Mouse (Mus musculus) testis, postnatal 10 days (tissue): ENCODE results near the gene Gm36028.

ENCODE experiments used
- DNase-seq: peaks from one replicate; pipeline ENCODE4 v3.0.0; 2021; ENCODE audit warnings: low spot score

Gene Gm36028

GRCm38 (mm10) chr16:37861029-37861428 is at the start of gene Gm36028:
TSS of gene Gm36028 (minus strand) at chr16:37861146.
- DNase-seq: no peak

- no peak for DNase-seq
These were observed 45.5 kb upstream of the Gm36028 start for GRCm38 (mm10) chr16:37906456-37906855.

- no peak for DNase-seq
These were observed 40.4 kb upstream of the Gm36028 start for GRCm38 (mm10) chr16:37901318-37901717.

DNA sequence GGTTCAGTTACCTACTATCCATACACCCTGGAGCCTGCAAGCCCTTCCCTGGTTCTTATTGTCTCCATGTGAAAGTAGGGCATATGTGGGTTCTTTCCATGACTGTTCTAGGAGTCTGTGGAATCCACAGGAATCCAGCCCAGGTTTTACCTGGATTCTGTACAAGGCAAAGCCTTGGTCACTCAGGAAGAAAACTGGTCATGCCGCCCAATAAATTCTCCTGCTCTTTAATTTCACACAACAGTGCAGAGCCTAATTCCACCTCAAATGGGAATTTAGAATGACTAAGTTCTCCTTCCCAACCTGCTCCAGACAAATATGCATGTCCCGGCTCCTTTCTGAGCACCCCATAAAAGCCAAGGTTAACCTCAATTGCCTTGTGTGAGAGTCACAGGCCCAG is 38.4 kb upstream of the Gm36028 start:
- DNase-seq: no peak

DNA sequence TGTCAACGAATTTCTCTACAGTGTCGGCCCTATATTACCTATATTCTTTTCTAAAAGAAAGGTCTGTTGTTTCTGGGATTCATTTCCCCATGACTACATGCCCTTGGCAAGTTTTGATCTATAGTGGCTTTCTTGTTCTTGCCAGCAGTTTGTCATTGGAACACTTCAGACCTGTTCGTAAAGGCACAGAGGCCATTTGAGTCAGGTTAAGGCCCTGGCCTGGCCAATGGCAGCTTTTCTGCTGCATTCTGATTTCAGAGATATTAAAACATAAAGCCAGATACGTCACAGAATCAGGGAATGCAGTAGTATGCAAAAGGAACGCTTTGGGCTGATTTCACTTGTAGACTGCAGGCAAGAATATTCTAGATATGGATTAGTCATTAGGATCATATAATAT is 37.8 kb upstream of the Gm36028 start:
- DNase-seq: no peak

DNA sequence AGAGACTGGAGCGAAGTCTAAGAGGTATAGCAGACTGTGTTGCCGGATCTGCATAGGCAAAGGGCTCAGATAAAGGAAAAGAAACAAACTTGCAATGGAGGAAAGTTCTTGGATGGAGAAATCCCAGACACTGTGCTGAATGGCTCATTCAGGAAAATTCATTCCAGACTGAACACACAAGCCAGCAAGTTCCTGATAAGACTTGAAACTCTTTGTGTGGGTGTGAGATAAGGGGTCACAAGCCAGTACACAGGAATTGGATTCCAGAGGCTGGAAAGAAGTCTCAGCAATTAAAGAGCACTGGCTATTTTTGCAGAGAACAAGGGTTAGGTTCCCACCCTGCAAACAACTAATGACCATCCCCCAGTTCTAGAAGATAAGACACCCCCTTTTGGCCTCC is 33.0 kb upstream of the Gm36028 start:
- DNase-seq: no peak

DNA sequence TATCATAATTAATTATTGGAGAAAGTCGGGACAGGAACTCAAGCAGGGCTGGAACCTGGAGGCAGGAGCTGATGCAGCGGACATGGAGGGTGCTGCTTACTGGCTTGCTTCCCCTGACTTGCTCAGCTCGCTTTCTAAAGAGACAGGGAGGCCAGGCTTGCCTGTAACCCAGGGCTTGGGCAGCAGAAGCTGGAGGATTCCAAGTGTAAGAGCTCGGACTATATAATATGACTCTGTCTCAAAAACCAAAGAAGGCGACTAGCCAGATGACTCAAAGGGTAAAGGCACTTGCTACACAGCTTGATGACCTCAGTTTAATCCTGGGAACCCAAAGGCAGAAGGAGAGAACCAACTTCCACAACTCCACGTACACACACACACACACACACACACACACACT is 32.4 kb upstream of the Gm36028 start:
- no peak for DNase-seq

- no peak for DNase-seq
These were observed 31.7 kb upstream of the Gm36028 start for GRCm38 (mm10) chr16:37892667-37893066.

DNA sequence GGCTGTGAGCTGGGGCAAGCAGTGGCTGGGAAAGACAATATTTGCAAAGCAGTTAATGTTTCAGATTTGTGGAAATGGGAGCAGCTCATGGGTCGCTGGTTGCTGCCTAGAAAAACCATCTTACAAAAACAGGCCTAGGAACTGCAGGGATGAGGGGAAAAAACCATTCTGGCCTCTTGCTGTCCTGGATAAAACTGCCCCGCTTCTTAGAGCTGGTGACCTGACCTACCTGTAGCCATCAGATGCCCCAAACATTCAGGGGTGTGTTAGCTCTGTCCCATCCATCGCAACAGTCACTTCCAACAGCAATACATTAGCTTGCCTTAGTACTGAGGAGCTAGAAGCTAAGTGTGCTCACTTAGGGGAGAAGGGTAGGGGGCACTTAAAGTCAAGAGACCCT is 28.0 kb upstream of the Gm36028 start:
- no peak for DNase-seq

GRCm38 (mm10) chr16:37881168-37881567 is 20.2 kb upstream of the Gm36028 start:
- DNase-seq: no peak

GRCm38 (mm10) chr16:37879750-37880419 is 18.9 kb upstream of the Gm36028 start:
- no peak for DNase-seq

GRCm38 (mm10) chr16:37878951-37879505 is 18.1 kb upstream of the Gm36028 start:
- no peak for DNase-seq

DNA sequence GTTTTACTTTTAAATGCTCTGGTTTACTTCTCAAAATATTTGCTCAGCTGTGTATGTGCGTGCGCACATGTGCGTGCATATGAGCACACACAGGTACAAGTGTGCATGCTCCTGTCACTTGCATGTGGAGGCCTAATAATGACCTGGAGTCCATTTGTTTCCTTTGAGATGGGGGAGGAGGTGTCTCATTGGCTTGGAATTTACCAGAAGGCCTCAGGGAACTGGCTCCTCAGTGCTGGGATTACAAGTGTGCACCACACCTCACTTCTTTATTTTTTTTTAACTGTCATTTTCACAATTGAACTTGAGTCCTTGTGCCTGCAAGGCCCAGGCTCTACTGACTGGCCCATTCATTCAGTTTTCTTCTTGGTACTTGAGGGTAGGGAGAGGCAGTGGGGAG is 16.5 kb upstream of the Gm36028 start:
- DNase-seq: no peak

GRCm38 (mm10) chr16:37874501-37875235 is 13.7 kb upstream of the Gm36028 start:
- DNase-seq: no peak

DNA sequence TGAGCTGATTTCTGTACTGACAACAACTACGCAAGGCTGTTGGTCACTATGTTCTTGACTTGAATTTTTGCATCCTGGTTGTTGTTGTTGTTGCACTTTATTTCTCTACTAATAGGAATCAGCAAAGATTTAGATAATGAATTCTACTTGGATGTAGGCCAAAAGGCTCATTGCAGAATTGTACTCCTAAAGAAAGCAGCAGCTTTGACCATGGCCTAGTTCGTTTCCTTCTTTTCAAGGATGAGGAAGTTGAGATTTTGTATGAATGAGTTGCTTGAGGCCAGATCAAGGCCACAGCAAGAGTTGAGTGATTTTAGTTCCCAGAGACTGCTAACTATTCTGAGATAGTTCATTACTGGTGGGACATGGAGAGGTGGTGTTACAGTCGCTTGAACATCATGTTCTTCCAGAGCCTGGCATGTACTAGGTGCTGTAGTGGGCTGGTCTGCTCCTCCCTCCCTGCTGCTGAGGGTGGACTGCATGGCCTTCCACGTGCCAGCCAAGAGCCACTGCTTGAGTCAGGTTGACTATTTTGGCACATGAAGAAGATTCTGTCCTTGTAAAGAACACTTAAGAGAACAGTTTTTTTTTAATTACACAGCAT is 10.3 kb upstream of the Gm36028 start:
- no peak for DNase-seq

- no peak for DNase-seq
These were observed 8.7 kb upstream of the Gm36028 start for GRCm38 (mm10) chr16:37869470-37870231.

GRCm38 (mm10) chr16:37868506-37869469 is 7.8 kb upstream of the Gm36028 start:
- DNase-seq: peak; percentile 74

- peak; percentile 90 for DNase-seq
These were observed 7.0 kb upstream of the Gm36028 start, which contains the start of gene Lrrc58 for GRCm38 (mm10) chr16:37867791-37868505. TSS of gene Lrrc58 (plus strand) at chr16:37868389.

- no peak for DNase-seq
These were observed 4.9 kb upstream of the Gm36028 start for GRCm38 (mm10) chr16:37865841-37866240.

GRCm38 (mm10) chr16:37863876-37864275 is 2.9 kb upstream of the Gm36028 start:
- DNase-seq: no peak
